Mouse (Mus musculus) lung, postnatal 10 days (tissue): ENCODE measurements around the gene Abca8b.
"Not testable (repeated sequence)": the region's sequence is repeated elsewhere in the genome, so short reads cannot be mapped to it uniquely, and the experiment has no call there.

Experiments
- DNase-seq: peaks from one replicate; pipeline ENCODE4 v3.0.0; 2021

Abca8b gene

GRCm38 (mm10) chr11:109913156-109913555, 82.5 kb downstream of the Abca8b start:
- not testable (repeated sequence) for DNase-seq

- not testable (repeated sequence) for DNase-seq
These were observed 83.5 kb downstream of the Abca8b start for GRCm38 (mm10) chr11:109912118-109912517.

GRCm38 (mm10) chr11:109909801-109910200, 85.8 kb downstream of the Abca8b start:
- DNase-seq = no peak

GRCm38 (mm10) chr11:109908207-109909031, 87.2 kb downstream of the Abca8b start:
- no peak for DNase-seq

DNA sequence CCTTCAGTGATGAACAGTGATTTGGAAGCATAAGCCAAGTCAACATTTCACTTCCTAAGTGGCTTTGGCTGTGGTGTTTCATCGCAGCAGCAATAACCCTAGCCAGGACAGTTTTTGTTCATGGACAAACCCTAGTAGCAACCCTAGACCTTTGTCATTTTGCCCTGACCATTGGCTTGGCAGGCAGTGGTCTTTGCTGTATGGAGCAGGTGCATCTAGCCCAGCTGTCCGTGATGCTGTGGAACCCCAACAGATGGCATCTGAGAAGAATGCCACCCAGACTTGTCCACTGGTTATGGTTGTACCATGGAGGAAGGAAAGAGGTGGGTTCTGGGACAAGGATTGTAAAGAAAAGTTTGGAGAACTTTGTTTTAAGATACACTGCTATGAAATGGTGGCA, 88.1 kb downstream of the Abca8b start:
- DNase-seq = no peak

DNA sequence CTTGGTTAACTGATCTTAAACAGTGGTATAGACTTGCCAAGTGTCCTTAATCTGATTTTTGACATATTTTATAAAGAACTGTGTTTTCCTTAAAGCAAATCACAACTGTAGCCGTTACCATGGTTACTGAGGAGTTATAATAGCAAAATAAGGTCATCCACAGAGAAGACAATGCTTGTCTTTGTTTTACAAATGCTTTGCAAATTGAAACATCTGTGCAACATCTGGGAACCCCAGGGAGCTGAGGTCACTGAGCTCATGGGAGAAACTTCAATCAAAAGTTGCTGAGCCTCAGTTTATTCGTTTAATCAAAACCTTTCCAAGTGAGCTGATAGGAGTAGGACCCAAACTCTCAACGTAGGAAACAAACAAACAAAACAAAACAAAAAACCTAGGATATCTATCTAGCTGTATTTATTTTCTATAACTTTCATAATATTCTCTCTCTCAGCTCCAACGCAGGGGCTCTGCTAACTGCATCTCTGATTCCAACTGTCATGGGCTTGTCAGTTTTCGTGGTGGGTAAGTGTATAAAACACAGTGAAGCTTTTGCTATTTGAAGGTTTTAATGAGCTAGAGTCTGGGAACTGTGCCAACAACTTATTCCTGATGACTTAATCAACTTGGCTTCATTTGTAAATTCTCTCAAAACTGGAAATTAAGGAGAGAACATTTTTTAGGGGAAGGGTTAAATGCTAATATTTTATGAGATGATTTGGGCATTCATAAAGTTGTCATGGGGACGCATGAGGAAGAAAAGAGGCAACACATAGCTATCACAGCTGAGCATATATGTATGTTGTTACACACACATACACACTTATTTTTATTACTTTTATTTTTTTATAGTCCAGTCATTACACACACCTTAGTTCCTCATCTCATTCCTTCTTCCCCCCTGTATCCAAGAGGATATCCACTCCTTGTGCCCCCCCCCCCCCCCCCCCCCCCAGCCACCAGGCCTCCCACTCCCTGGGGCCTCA, 92.7 kb downstream of the Abca8b start:
- DNase-seq = peak; percentile 25

DNA sequence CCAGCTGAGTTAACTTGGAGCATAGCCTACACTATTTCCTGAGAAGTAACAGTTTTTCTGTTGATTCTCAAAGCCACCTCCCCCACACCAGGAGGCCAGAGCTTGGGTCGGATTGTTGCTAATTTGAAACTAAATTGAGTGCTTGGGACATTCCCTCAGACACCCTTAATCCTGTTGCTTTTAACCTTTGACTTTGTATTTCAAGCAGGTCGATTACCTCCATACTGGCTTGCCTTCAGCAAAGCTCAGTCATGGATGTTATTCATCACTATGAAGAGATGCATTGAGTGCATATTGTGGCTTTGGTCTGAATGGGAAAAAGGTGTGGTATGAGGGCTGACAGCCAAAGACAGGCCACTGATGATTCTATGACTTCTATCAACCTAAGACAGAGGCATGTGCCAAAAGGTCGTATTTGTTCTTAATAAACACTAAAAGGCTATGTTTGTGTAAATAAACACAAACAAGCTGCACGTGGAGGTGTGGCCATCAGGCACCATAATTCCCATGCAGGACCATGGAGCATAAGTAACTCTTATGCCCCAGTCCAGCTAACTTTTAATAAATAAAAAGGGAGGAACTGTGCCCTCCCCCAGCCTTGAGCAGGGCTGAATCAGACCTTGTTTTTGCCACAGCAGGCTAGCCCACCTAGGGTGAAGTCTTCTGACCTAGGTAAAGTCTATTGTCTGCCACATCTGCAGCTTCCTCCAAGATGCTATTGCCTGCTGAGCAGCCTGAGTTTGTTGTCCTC, 95.0 kb downstream of the Abca8b start:
- no peak for DNase-seq

- no peak for DNase-seq
These were observed 96.7 kb downstream of the Abca8b start for GRCm38 (mm10) chr11:109898791-109899467.

GRCm38 (mm10) chr11:109895952-109896530, 99.6 kb downstream of the Abca8b start:
- no peak for DNase-seq

DNA sequence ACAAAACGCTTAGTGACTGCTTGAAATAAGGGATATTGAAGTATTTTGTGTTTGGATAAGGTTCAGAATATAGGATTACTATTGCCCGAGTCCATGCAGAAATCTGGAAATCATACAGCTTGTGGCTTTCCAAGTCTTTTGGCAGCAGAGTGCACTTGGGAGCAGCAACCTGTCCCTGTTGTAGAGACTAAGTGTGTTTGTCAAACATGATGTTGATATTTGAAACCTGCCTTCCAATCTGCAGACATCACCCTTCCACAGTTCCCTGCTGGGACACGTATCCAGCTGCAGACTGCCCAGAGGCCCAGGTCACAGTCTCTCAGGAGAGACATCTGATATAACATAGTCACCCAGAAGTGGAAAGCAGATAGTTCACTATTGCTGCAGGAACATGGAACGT, 100.1 kb downstream of the Abca8b start:
- DNase-seq = no peak

- no peak for DNase-seq
These were observed 101.5 kb downstream of the Abca8b start for GRCm38 (mm10) chr11:109893894-109894804.

GRCm38 (mm10) chr11:109891989-109892386, 103.7 kb downstream of the Abca8b start:
- peak; percentile 46 for DNase-seq

- peak; percentile 24 for DNase-seq
These were observed 104.2 kb downstream of the Abca8b start for GRCm38 (mm10) chr11:109891371-109891988.

DNA sequence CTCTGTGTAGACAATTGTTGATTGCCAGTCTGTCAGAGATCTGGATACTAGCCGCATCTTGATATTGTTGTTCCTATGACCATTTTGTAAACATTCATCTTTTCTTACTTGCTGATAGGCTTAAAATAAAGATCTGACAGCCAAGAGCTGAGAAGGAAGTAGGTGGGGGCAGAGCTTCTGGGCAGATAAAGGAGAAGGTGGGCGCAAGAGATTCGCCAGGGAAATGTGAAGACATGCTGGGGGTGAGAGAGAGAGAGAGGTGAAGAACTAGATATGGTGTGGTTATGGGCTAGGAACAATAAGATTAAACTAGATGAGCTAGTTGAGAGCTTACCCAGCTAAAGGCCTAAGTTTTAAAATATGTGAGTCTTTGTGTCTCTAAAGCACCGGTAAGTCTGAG, 106.0 kb downstream of the Abca8b start:
- DNase-seq = no peak

GRCm38 (mm10) chr11:109886757-109887156, 108.9 kb downstream of the Abca8b start:
- DNase-seq = no peak

GRCm38 (mm10) chr11:109885521-109885920, 110.1 kb downstream of the Abca8b start:
- no peak for DNase-seq

DNA sequence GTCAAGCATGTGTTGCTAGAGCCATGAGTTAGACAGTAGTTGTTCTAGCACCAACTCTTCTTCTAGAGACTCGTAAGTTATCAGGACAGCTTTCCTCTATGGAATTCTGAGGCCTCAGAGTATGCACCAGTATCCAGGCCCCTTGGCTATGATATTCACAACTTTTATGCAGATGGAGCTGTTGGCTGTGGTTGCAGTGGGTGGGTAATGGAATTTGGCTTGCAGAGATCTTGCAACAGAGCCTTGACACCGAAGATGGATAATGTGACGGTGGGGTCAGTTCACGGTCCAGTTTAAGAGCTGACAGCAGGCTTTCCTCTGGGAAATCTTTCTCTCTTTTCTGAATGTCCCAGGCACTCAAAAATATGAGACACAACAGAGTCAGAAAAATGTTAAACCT, 110.8 kb downstream of the Abca8b start:
- peak; percentile 86 for DNase-seq

GRCm38 (mm10) chr11:109884126-109884525, 111.5 kb downstream of the Abca8b start:
- DNase-seq = no peak
